Mouse (Mus musculus): ENCODE data around the gene Trabd2b. TPM values are rescaled to one million over a fixed set of nuclear protein-coding genes. Genes with fewer than 3 reads are reported as not detected.
A peak's percentile ranks its signal among the peaks of the same experiment; 100 is the strongest.

Trabd2b gene
- total RNA-seq, 2 experiments from 2014 or later: 0.96 to 2.0 TPM

DNA sequence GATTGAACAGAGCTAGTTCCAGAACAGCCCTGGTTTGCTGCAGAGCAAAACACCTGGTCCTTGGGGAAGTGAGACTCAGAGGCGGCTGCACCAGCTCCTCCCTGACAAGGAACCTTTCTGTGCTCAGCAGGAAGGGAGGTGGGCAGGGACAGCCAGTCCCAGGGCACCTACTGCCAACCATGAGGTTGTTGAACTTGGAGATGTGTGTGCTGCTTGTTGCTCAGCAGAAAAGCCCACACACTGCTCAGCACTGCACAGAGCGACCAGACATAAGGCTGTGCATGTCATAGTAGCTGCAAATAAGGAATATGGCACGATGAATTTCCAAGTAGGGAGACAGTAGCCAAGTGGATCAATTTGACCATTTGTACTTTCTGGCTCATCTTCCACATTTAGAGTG lies 81.2 kb downstream of the Trabd2b start:
- no peak for DNase-seq (ENCODE audit: low spot score)

GRCm38 (mm10) chr4:114492157-114492556 lies 85.6 kb downstream of the Trabd2b start:
- DNase-seq (ENCODE audit: low spot score): no peak

DNA sequence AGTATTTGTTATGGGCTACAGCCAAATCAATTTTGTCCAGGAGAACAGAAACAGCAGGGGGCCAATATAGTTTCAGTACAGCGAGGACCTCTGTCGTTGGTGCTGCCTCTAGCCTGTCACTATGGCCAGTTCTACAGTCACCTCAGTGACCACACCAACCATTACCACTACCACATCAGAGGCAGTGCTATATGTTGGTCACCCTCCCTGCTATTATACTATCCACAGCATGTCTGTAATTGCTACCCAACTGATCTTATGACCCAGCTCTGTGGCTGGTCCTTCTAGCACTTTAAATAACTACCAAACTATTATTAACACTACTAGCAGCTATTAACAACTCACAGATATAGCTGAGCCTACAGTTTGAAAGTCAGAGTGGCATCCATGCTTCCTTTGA lies 87.5 kb downstream of the Trabd2b start:
- no peak for DNase-seq (ENCODE audit: low spot score)

- DNase-seq (ENCODE audit: low spot score): no peak
Observed at GRCm38 (mm10) chr4:114495688-114496426, 89.3 kb downstream of the Trabd2b start.

DNA sequence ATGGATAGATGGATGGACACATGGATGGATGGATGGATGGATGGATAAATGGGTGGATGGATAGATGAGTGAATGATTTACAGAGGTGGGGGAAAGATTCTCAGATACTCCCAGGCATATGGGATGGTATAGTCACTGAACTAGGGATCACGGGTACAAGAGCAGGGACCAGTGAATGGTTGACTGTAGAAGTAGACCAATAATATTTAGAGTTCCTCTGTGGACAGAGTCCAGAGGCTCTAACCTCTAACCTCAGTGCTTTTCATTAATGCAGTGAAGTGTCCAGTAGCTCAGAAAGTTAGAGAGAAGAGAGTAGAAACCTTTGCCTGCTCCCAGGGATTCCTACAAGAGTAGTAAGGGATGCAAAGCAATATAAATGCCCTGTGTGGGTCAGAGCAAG lies 93.1 kb downstream of the Trabd2b start:
- DNase-seq (ENCODE audit: low spot score): no peak

GRCm38 (mm10) chr4:114500317-114500716 lies 93.8 kb downstream of the Trabd2b start:
- DNase-seq (ENCODE audit: low spot score): no peak

- DNase-seq (ENCODE audit: low spot score): no peak
Observed at GRCm38 (mm10) chr4:114501048-114501447, 94.5 kb downstream of the Trabd2b start.

DNA sequence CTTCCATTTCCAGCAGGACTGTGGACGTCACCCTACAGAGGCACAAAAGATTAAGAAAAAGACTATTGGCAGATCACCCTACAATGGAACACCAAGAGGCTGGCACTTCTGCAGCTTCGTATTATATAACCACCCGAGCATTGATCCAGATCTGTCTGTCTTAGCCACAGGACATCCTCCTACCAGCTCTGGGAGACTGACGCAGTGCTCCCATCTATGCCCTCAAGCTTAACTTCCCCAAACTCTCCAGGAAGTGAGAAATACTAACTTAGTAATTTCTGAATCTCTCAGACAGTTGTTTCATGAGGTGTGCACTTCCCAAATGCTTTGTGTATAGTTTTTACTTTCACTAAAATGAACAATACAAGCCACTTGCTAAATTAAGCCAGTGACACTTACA lies 95.1 kb downstream of the Trabd2b start:
- DNase-seq (ENCODE audit: low spot score): no peak

DNA sequence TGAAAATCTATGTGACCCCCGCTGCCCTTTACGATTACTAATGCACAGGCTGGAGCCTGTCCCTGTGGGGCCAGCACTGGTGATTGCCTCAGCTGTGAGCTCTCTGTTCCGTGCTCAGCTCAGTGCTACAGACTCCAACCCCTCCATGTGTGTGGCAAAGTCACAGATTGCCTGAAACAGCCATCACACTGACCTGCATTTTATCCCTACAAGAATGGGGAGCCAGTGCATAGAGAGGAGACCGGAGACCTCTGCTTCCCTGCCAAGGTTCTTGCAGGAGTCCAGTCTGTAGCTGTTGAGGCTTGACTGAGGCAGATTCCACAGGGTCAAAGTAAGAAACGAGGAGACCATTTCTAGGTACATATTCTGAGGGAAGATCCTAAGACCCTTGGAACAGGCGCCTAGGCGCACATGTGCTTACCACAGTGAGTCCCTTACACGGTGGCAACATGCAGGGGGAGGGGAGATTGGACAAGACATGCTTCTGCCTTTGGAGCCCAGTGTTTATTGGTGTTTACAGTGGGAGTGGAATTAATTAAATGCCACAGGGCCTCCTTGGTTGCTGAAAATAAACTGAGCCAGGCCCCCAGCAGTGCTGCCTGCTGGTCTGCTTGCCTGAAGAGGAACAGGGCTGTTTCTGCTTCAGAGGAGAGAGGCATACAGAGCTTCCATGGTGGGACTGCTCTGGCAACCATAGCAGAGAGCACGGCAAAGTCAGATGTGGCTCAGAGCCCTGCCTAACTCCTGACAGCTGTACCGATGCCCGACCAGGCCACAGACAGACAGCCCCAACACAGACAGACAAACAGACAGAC lies 97.9 kb downstream of the Trabd2b start:
- DNase-seq (ENCODE audit: low spot score): no peak

GRCm38 (mm10) chr4:114509601-114510000 lies 103.1 kb downstream of the Trabd2b start:
- DNase-seq (ENCODE audit: low spot score): no peak

GRCm38 (mm10) chr4:114511649-114512048 lies 105.1 kb downstream of the Trabd2b start:
- DNase-seq (ENCODE audit: low spot score): no peak

GRCm38 (mm10) chr4:114513149-114513548 lies 106.6 kb downstream of the Trabd2b start:
- DNase-seq (ENCODE audit: low spot score): no peak

DNA sequence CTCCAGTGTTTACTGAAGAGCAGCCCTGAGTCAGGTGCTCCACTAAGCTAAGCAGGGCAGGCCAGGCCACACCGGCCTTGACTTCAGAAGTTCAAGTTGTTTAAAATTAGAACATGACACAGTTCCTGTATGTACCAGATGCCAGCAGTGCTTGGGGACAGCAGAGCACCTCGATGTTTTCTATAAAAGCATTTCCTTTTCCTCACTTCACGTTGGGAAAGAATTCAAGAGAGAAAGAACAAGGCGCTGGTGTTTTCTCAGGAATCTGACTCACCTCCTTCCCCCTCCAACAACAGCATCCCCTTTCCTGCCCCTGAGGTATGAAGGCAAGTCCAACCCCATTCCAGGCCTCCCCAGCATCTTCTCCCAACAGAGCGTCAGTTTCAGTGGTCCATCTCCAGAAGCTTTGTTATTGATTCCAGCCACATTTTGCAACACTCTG lies 108.8 kb downstream of the Trabd2b start:
- DNase-seq (ENCODE audit: low spot score): peak; percentile 8

DNA sequence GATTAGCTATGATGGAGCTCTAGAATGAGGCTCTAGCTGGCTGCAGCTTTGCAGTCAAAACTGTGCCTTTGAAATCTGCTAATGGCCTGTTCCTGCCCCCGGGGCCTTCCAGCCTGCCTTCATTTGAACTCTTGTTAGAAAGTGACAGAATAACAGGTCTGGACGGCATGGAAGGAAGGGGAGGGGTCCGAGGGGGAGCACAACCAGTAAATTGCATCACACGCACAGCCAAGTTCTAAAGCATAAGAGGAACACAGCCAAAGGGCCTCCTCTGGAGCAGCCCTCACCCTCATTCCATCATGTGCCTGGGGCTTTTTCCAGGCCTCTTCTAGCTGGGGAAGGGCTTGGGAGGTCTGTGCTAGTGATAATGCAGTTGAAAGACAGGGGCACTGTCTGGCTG lies 110.1 kb downstream of the Trabd2b start:
- peak; percentile 4 for DNase-seq (ENCODE audit: low spot score)

GRCm38 (mm10) chr4:114518061-114518460 lies 111.5 kb downstream of the Trabd2b start:
- no peak for DNase-seq (ENCODE audit: low spot score)

DNA sequence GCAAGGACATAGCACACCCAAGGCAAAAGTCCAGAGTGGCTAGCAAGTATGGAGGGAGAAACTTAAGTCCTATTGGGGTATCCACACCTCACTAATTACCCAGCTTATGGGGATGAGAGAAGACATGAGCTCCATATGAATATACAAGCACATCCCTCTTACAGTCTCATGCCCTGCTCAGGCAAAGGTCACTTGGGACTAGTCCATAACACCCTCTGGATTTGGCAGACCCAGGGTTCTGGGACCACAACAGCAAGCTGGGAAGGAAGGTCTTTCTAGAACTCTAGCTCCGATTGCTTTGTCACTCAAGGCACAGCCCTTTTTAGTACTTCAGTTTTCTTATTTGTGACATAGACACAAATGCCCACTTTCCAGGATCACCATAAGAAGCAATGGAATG lies 112.0 kb downstream of the Trabd2b start:
- DNase-seq (ENCODE audit: low spot score): no peak

- DNase-seq (ENCODE audit: low spot score): no peak
Observed at GRCm38 (mm10) chr4:114519321-114519720, 112.8 kb downstream of the Trabd2b start.

DNA sequence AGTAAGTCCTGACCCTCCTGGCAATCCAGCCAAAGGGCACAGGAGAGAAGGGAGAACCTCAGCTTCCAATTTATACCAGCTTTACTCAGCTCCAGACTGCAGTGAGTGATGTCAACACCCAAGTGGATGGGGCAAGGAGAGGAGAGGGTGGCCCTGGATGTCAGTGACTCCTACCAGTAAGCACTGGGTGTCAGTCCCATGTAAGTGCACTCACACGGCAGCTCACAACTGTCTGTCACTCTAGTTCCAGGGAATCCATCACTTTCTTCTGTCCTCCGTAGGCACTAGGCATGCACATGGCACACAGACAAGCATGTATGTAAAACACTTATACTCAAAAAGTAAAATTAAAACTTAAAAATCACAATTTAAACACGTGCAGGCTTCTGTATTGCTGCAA lies 113.4 kb downstream of the Trabd2b start:
- DNase-seq (ENCODE audit: low spot score): no peak

DNA sequence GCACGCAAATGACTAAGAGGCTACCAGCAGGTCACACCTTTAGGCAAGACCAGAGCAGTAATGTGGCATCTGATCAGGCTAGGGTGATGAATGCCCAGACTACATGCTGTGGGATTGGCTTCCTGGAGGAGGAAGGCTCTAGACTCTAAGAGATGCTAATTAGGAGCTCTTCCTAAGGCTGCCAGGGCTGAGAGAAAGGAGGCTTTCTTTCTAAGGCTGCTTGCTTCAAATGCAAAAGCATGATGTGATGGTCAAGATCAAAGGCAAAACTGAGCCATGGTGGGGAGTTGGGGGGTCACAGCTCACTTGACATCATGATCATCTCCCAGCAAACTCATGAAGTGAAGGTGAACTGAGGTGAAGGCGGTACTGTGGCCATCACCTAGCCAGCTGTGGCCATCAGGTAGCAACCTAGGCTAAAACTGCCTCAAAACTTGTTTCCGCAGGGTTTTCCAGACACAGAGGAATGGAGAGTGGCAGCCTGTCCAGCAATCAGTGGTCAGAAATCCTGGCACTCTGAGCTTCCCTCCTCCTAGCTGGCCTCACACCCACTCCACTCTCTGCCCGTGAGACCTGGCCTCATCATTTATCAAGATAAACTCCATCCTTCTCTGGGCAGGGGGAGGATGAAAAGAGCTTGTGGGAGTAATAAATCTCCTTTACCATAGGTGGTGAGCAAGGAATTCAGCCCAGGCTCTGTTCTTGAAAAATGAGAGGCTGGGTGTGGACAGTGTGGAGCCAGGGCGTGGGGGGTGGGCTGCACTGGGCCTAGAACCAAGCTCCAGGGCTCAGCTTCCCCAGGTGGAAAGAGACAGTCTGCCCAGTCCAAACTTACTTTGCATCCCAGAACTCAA lies 117.0 kb downstream of the Trabd2b start:
- DNase-seq (ENCODE audit: low spot score): no peak

GRCm38 (mm10) chr4:114531591-114531990 lies 125.1 kb downstream of the Trabd2b start:
- no peak for DNase-seq (ENCODE audit: low spot score)

DNA sequence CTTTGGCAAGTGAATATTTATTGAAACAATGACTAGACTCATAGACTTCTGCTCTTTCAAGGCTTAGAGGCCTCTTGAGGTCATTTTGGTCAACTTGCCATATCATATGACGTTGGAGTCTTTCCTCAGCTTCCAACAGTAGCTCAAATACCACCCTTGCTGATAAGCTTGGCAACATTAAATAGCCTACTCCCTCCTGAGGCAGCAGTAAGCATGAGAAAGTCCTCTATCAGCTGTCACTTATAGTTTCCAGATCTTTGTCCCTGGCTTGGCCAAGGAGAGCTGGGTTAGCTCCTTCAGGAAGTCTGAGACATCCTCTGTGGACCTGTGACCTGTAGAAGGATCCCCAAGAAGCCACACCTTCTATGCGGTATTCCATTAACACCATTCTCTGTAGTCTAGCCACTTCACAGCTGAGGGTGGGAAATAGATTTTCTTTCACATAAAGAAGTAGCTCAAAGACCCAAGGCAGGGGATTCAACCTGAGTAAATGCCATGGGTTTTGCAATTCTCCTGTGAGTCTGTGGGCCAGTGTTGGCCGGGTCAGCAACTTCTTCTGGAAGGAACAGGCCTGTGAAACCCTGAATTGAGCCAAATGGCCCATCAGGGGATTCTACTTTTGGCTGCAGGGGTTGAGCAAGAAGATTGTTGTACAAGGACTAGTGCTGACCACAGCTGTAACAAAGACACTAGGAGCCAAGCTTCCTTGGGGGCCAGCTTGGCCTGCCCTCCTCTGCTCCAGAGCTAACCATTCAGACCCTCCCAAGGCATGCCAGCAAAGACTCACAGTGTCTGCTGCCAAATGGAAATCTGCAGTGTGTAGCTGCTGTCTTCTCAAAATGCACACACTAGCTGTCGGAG lies 127.6 kb downstream of the Trabd2b start:
- DNase-seq (ENCODE audit: low spot score): peak; percentile 85
